Mouse (Mus musculus) small intestine, adult 2 months (tissue): ENCODE data around the gene Ska3. TPM values are rescaled to one million over a fixed set of nuclear protein-coding genes. Genes with fewer than 3 reads are reported as not detected.
"Not testable (repeated sequence)": the region's sequence is repeated elsewhere in the genome, so short reads cannot be mapped to it uniquely, and the experiment has no call there.

ENCODE experiments used
- H3K27ac ChIP-seq: fragments of 200-500 bp; 2 replicates; pipeline ENCODE4 v1.5.1; 2012; ENCODE audit warnings: low read depth, low read length, control low read depth, inconsistent platforms; ENCODE audit not compliant: insufficient read depth
- H3K27me3 ChIP-seq: fragments of 200-500 bp; 2 replicates; pipeline ENCODE4 v1.6.1; 2012; ENCODE audit warnings: mild to moderate bottlenecking, moderate library complexity, low read length, inconsistent platforms; ENCODE audit not compliant: control insufficient read depth, insufficient read depth
- H3K36me3 ChIP-seq: fragments of 200-500 bp; 2 replicates; pipeline ENCODE4 v1.6.1; 2012; ENCODE audit warnings: mild to moderate bottlenecking, low read length, control low read depth, inconsistent platforms; ENCODE audit not compliant: control insufficient read depth, insufficient read depth
- H3K4me1 ChIP-seq: fragments of 200-500 bp; 2 replicates; pipeline ENCODE4 v1.6.1; 2012; ENCODE audit warnings: low read length, inconsistent platforms, mixed read lengths; ENCODE audit not compliant: control insufficient read depth, insufficient read depth, insufficient read length
- H3K4me3 ChIP-seq: fragments of 200-500 bp; 2 replicates; pipeline ENCODE4 v1.5.1; 2012; ENCODE audit warnings: low read depth, mild to moderate bottlenecking, control low read depth, inconsistent platforms, low read length, moderate library complexity
- CTCF ChIP-seq: fragments of 200-500 bp; IDR thresholded peaks from 2 replicates; pipeline ENCODE4 v1.5.1; 2012; ENCODE audit warnings: low read depth, mild to moderate bottlenecking, control low read depth, inconsistent platforms, low read length, moderate library complexity, mixed read lengths; ENCODE audit not compliant: insufficient replicate concordance, insufficient read length; ENCODE audit errors: extremely low read depth
- POLR2A ChIP-seq: fragments of 200-500 bp; IDR thresholded peaks from 2 replicates; pipeline ENCODE4 v1.6.1; 2012; ENCODE audit warnings: low read depth, mild to moderate bottlenecking, control low read depth, inconsistent platforms, low read length, moderate library complexity
- WGBS: fragments of 180-500 bp; shearing (Covaris S2); methylation state at CpG from one replicate; pipeline ENCODE4 v1.1.7; 2018; 5-methylcytosine and 5-hydroxymethylcytosine counted together
- polyA plus RNA-seq: library from polyadenylated mRNA; depleted of rRNA; stranded (reverse); fragments of >200 nt; gene quantifications from 2 replicates; pipeline ENCODE4 v1.2.3, GENCODE M21; 2012; rRNA removed

The Ska3 gene
- 0.17 and 0.55 TPM in 2 replicates for polyA plus RNA-seq

DNA sequence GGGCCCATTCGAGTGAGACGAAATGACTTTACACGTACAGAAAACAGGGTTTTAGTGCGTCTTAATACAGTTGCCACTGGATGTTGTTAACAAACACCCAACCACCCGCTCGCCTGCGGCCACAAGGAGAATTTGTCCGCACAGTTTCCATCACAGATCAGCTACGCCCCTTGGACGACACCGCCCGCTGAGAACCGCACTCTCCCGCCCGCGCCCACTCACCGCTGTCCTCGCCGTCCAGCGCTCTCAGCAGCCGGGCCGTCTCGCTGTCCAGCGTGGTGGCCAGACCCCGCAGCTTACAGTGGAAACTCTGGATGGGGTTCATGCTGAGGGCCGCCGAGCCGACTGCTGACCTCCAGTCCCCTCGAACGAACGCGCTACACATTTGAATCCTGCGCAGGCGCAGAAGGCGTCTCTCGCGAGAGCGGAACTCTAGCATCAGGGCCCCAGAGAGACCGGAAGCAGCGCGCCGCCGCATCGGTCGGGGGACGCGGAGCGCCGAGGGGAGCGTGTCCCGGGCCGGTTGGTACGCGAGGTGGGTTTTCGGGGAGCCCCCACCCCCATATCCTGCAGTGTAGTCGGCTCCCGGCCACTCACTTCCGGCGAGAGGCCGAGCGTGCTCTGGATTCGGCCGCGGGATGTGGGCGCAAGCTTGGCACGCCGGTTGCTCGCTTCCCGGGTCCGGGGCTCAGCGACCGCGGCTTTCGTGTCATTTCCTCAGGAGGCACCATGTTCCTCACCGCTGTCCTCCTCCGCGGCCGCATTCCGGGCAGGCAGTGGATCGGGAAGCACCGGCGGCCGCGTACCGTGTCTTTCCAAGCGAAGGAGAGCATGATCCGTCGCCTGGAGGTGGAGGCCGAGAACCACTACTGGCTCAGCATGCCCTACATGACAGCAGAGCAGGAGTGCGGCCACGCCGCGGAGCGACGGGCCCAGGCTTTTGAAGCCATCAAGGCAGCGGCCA is at the start of gene Ska3, which contains the start of gene Mrpl57:
TSS of gene Ska3 (minus strand) at position 398 of the 964 bp plus-strand sequence.
TSS of gene Mrpl57 (plus strand) at position 447 of the 964 bp plus-strand sequence.
- peak within 1 kb of the TSS; percentile 78 for H3K27ac ChIP-seq
- TF ChIP-seq POLR2A (peak; percentile 88), CTCF (no peak)
- H3K4me1 ChIP-seq = peaks cover 2% of the 10 kb centered on the region; the same call in 1 of the 2 replicates
- peaks cover 5% of the 10 kb centered on the region; the same call in 1 of the 2 replicates for H3K36me3 ChIP-seq
- WGBS = under 1% methylated on average over 96 of the region's 96 CpGs
- H3K27me3 ChIP-seq = no peaks in the 10 kb centered on the region
- H3K4me3 ChIP-seq = peak within 1 kb of the TSS; percentile 93

- Histone ChIP-seq H3K4me1 (no peaks in the 10 kb centered on the region), H3K36me3 (peaks cover 19% of the 10 kb centered on the region), H3K27ac (no peak overlapping the region), H3K4me3 (no peak overlapping the region), H3K27me3 (no peaks in the 10 kb centered on the region)
- WGBS = 94% methylated on average over 3 of the region's 3 CpGs
- TF ChIP-seq CTCF (no peak), POLR2A (no peak)
Observed at GRCm38 (mm10) chr14:57866676-57867276, 40.8 kb upstream of the Ska3 start.

GRCm38 (mm10) chr14:57865256-57865655 is 39.3 kb upstream of the Ska3 start:
- H3K36me3 ChIP-seq = peaks cover 21% of the 10 kb centered on the region
- no peak overlapping the region for H3K4me3 ChIP-seq
- H3K27me3 ChIP-seq = no peaks in the 10 kb centered on the region
- 82% methylated on average over 3 of the region's 3 CpGs for WGBS
- no peak for TF ChIP-seq POLR2A
- TF ChIP-seq CTCF = no peak
- H3K4me1 ChIP-seq = no peaks in the 10 kb centered on the region
- no peak overlapping the region; the same call in 1 of the 2 replicates for H3K27ac ChIP-seq

GRCm38 (mm10) chr14:57863129-57863528 is 37.1 kb upstream of the Ska3 start:
- 82% methylated on average over 2 of the region's 2 CpGs for WGBS
- peaks cover 18% of the 10 kb centered on the region for H3K36me3 ChIP-seq
- no peak overlapping the region for H3K27ac ChIP-seq
- no peak for TF ChIP-seq CTCF
- TF ChIP-seq POLR2A = no peak
- no peaks in the 10 kb centered on the region for H3K27me3 ChIP-seq
- H3K4me1 ChIP-seq = no peaks in the 10 kb centered on the region
- no peak overlapping the region for H3K4me3 ChIP-seq

DNA sequence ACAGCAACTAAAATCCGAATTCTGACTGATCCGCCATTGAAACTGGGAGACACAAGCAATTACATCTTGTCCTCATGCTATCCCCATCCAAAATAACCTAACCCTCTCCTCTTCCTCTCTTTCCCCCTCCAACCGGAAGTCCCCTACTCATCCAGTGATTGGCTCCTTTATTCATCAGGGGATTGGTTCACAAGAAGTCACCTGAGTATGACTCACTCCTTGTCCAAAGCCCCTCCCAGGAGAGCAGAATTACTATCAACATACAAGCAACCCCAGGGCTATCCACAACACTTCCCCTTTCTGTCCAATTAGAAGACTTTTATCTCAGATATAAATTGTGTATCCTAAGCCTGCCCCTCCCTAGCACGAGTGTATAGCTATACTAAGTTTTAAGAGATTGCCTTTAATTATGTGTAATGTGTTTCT is 36.0 kb upstream of the Ska3 start:
- TF ChIP-seq CTCF (no peak), POLR2A (no peak)
- 78% methylated on average over 4 of the region's 4 CpGs for WGBS
- H3K27me3 ChIP-seq = no peaks in the 10 kb centered on the region
- H3K4me1 ChIP-seq = no peaks in the 10 kb centered on the region
- H3K27ac ChIP-seq = no peak overlapping the region
- peaks cover 22% of the 10 kb centered on the region for H3K36me3 ChIP-seq
- no peak overlapping the region for H3K4me3 ChIP-seq

DNA sequence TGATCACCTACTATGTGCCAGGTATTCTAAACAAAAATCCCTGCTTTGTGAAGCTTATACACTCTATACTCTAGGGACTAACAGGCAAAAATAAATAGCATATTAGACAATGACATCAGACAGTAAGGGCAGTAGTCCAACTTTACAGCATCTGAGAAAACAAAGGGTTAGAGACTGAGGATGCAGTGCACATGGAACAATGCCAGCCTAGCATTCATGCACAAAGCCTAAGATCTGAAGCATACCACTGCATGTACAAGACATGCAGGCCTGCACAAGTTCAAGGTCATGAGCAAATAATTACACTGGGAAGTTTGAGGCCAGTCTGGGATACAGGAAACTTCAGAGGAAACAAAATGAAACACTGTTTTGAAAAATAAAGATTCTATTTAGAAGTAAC is 33.5 kb upstream of the Ska3 start:
- no peak overlapping the region for H3K4me3 ChIP-seq
- H3K36me3 ChIP-seq = peaks cover 17% of the 10 kb centered on the region
- no peaks in the 10 kb centered on the region for H3K4me1 ChIP-seq
- H3K27me3 ChIP-seq = no peaks in the 10 kb centered on the region
- H3K27ac ChIP-seq = no peak overlapping the region
- no peak for TF ChIP-seq POLR2A
- no peak for TF ChIP-seq CTCF

- Histone ChIP-seq H3K36me3 (peaks cover 15% of the 10 kb centered on the region), H3K27me3 (no peaks in the 10 kb centered on the region), H3K4me3 (no peak overlapping the region), H3K4me1 (no peaks in the 10 kb centered on the region), H3K27ac (no peak overlapping the region)
- 91% methylated on average over 2 of the region's 2 CpGs for WGBS
- TF ChIP-seq CTCF (no peak), POLR2A (no peak)
Observed at GRCm38 (mm10) chr14:57858601-57859000, 32.6 kb upstream of the Ska3 start.

DNA sequence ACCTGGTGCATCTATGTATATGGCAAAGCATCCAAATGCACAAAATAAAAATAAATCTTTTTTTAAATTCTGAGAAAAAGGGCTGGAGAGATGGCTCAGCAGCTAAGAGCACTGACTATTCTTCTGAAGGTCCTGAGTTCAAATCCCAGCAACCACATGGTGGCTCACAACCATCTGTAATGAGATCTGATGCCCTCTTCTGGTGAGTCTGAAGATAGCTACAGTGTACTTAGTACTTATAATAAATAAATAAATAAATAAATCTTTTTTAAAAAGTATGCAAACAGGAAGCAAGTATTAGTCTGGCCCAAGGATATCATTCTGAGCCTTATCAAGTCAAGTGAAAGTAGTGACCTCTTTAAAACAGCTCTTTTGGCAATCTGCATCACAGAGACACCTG is 30.1 kb upstream of the Ska3 start:
- H3K4me3 ChIP-seq, H3K27me3 ChIP-seq: not testable (repeated sequence)

More for the DNA sequence above, 30.1 kb upstream of the Ska3 start:
- H3K36me3 ChIP-seq = peaks cover 12% of the 10 kb centered on the region; the same call in 1 of the 2 replicates
- H3K27ac ChIP-seq, H3K4me1 ChIP-seq: not testable (repeated sequence)
